Mouse (Mus musculus) embryonic fibroblast, embryonic 13.5 days (primary cell): ENCODE measurements at regions not wholly inside any gene's neighbourhood (a gene's known extent, or its start where the extent isn't known, plus 50 kb on each side); places are given as distances from the start of the nearest gene placed in this dataset.

Experiments
- H3K27ac ChIP-seq: 2 replicates; pipeline ENCODE4 v1.5.1; 2012; ENCODE audit warnings: low read length, control low read depth, inconsistent platforms; ENCODE audit not compliant: insufficient read depth
- H3K4me1 ChIP-seq: 2 replicates; pipeline ENCODE4 v1.6.1; 2011; ENCODE audit warnings: low read length; ENCODE audit not compliant: control insufficient read depth, insufficient read depth
- H3K4me3 ChIP-seq: 2 replicates; pipeline ENCODE4 v1.5.1; 2011; ENCODE audit warnings: mild to moderate bottlenecking, control low read depth, low read length; ENCODE audit not compliant: insufficient read depth
- CTCF ChIP-seq: IDR thresholded peaks from 2 replicates; pipeline ENCODE4 v1.5.1; 2011; ENCODE audit warnings: mild to moderate bottlenecking, control low read depth, low read length, moderate library complexity, borderline replicate concordance; ENCODE audit not compliant: insufficient read depth
- POLR2A ChIP-seq: IDR thresholded peaks from 2 replicates; pipeline ENCODE4 v1.6.1; 2011; ENCODE audit warnings: low read depth, mild to moderate bottlenecking, control low read depth, low read length, moderate library complexity

GRCm38 (mm10) chr17:84879146-84879545 lies 77.4 kb upstream of the Ppm1b start:
- H3K4me1 ChIP-seq = no peaks in the 10 kb centered on the region
- no peak for TF ChIP-seq CTCF
- TF ChIP-seq POLR2A = no peak
- no peak overlapping the region for H3K27ac ChIP-seq
- H3K4me3 ChIP-seq = no peak overlapping the region

GRCm38 (mm10) chr17:84880946-84881345 lies 75.6 kb upstream of the Ppm1b start:
- no peaks in the 10 kb centered on the region for H3K4me1 ChIP-seq
- no peak for TF ChIP-seq POLR2A
- TF ChIP-seq CTCF = no peak
- H3K27ac ChIP-seq = no peak overlapping the region
- H3K4me3 ChIP-seq = no peak overlapping the region

- no peak overlapping the region for H3K4me3 ChIP-seq
- H3K27ac ChIP-seq = no peak overlapping the region
- TF ChIP-seq CTCF (no peak), POLR2A (no peak)
- H3K4me1 ChIP-seq = no peaks in the 10 kb centered on the region
Measured at GRCm38 (mm10) chr17:84888525-84888924, 68.0 kb upstream of the Ppm1b start.

GRCm38 (mm10) chr17:84890871-84891599 lies 65.5 kb upstream of the Ppm1b start:
- TF ChIP-seq CTCF (no peak), POLR2A (no peak)
- no peak overlapping the region for H3K4me3 ChIP-seq
- H3K27ac ChIP-seq = no peak overlapping the region
- H3K4me1 ChIP-seq = no peaks in the 10 kb centered on the region

- Histone ChIP-seq H3K4me1 (no peaks in the 10 kb centered on the region), H3K4me3 (no peak overlapping the region), H3K27ac (no peak overlapping the region)
- TF ChIP-seq CTCF = no peak
- no peak for TF ChIP-seq POLR2A
Measured at GRCm38 (mm10) chr17:84893273-84894033, 63.1 kb upstream of the Ppm1b start.

GRCm38 (mm10) chr17:84895526-84895925 lies 61.0 kb upstream of the Ppm1b start:
- Histone ChIP-seq H3K4me1 (no peaks in the 10 kb centered on the region), H3K4me3 (no peak overlapping the region), H3K27ac (no peak overlapping the region)
- no peak for TF ChIP-seq CTCF
- no peak for TF ChIP-seq POLR2A

GRCm38 (mm10) chr17:84896572-84896971 lies 60.0 kb upstream of the Ppm1b start:
- H3K4me1 ChIP-seq = no peaks in the 10 kb centered on the region
- H3K4me3 ChIP-seq = no peak overlapping the region
- no peak for TF ChIP-seq CTCF
- TF ChIP-seq POLR2A = no peak
- no peak overlapping the region for H3K27ac ChIP-seq

GRCm38 (mm10) chr17:84898407-84898806 lies 58.1 kb upstream of the Ppm1b start:
- no peak for TF ChIP-seq POLR2A
- TF ChIP-seq CTCF = no peak
- Histone ChIP-seq H3K4me3 (no peak overlapping the region), H3K4me1 (no peaks in the 10 kb centered on the region), H3K27ac (no peak overlapping the region)

GRCm38 (mm10) chr17:84903625-84904337 lies 52.8 kb upstream of the Ppm1b start:
- Histone ChIP-seq H3K4me3 (no peak overlapping the region), H3K27ac (no peak overlapping the region), H3K4me1 (no peaks in the 10 kb centered on the region)
- TF ChIP-seq POLR2A (no peak), CTCF (no peak)
